Mouse (Mus musculus) liver, embryonic 12.5 days (tissue): Measurements from ENCODE around the gene Foxp1. TPM values are rescaled to one million over a fixed set of nuclear protein-coding genes. Genes with fewer than 3 reads are reported as not detected.

ENCODE experiments used
- ATAC-seq: fragments of 200-750 bp; cut with Nextera tagmentation; 2 replicates; pipeline ENCODE4 v1.8.0; 2017; ENCODE audit warnings: moderate number of reproducible peaks, mild to moderate bottlenecking, moderate library complexity
- H3K27ac ChIP-seq: fragments of 300-500 bp; sonication (generic); 2 replicates; pipeline ENCODE4 v1.5.1; 2016; ENCODE audit warnings: mild to moderate bottlenecking
- H3K27me3 ChIP-seq: fragments of 300-500 bp; sonication (generic); replicated peaks from 2 replicates; pipeline ENCODE4 v1.6.1; 2016; ENCODE audit warnings: mild to moderate bottlenecking, moderate library complexity
- H3K36me3 ChIP-seq: fragments of 300-500 bp; sonication (generic); 2 replicates; pipeline ENCODE4 v1.6.1; 2016; ENCODE audit warnings: mild to moderate bottlenecking, moderate library complexity
- H3K4me1 ChIP-seq: fragments of 300-500 bp; sonication (generic); 2 replicates; pipeline ENCODE4 v1.6.1; 2016
- H3K4me2 ChIP-seq: fragments of 300-500 bp; sonication (generic); 2 replicates; pipeline ENCODE4 v1.6.1; 2016; ENCODE audit warnings: mild to moderate bottlenecking, moderate library complexity
- H3K4me3 ChIP-seq: fragments of 300-500 bp; sonication (generic); 2 replicates; pipeline ENCODE4 v1.5.1; 2016; ENCODE audit warnings: mild to moderate bottlenecking, moderate library complexity
- H3K9ac ChIP-seq: fragments of 300-500 bp; sonication (generic); 2 replicates; pipeline ENCODE4 v1.6.1; 2016; ENCODE audit warnings: mild to moderate bottlenecking, moderate library complexity
- H3K9me3 ChIP-seq: fragments of 300-500 bp; sonication (generic); replicated peaks from 2 replicates; pipeline ENCODE4 v1.6.1; 2016; ENCODE audit warnings: mild to moderate bottlenecking, moderate library complexity
- WGBS: fragments of 180-500 bp; shearing (Covaris S2); methylation state at CpG from one replicate; pipeline ENCODE4 v1.1.7; 2016; ENCODE audit not compliant: insufficient replicate concordance; 5-methylcytosine and 5-hydroxymethylcytosine counted together
- polyA plus RNA-seq: library from polyadenylated mRNA; unstranded; fragments of >200 nt; fragmentation: Nextera tagmentation; extraction: Ambion mirVana; gene quantifications from 2 replicates; pipeline ENCODE4 v1.2.1, GENCODE M21; 2016

The Foxp1 gene
- polyA plus RNA-seq, 1 experiment from 2014 or later: 25.5 TPM

DNA sequence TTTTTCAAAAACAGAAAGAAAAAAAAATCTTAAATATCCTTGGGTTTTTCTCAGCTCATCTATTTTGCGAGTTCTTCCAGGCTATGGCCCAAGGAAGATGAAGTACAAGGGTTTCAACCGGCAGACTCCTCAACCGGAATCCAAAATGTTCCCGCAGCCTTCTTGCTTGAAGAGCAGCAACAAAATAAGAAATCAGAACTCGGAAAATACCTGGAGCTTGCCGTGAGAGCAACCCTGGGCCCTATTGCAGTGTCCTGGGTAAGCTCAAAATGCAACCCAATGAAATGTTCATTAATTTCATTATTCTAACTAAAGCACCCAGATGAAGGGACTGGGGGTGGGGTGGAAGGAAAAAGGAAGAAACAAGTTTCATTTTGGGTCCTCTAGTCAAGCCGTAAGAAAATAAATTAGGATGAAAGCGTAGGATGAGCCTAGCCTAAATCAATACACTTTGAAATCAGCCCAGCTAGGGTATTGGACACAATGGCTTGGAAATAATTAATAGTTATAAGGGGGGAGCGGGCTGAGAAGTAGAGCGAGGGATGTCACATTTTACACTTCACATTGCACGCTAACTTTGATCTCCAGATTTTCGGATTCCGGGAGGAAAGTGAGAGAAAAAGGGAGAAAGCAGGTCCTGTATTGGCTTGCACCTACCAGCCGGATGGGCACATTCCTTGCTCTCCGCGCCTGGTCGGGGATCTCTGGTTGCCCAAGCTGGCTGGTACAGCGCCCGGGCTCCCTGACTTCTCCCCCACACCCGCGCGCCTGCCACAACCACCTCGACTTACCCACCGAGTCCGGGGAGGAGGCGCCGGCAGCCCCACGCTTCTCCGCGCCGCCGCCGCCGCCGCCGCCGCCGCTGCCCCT is 2.5 kb downstream of the Foxp1 start:
- 12% methylated on average over 35 of the region's 38 CpGs for WGBS
- Histone ChIP-seq H3K4me2 (peak overlapping the region; percentile 89), H3K4me3 (peak overlapping the region; percentile 78), H3K9me3 (no peaks in the 10 kb centered on the region), H3K27me3 (peaks cover 26% of the 10 kb centered on the region), H3K9ac (peak overlapping the region; percentile 88), H3K36me3 (peaks cover 3% of the 10 kb centered on the region; the same call in 1 of the 2 replicates), H3K4me1 (peaks cover 19% of the 10 kb centered on the region), H3K27ac (peak overlapping the region; percentile 92; the same call in 1 of the 2 replicates)
- no peak for ATAC-seq

DNA sequence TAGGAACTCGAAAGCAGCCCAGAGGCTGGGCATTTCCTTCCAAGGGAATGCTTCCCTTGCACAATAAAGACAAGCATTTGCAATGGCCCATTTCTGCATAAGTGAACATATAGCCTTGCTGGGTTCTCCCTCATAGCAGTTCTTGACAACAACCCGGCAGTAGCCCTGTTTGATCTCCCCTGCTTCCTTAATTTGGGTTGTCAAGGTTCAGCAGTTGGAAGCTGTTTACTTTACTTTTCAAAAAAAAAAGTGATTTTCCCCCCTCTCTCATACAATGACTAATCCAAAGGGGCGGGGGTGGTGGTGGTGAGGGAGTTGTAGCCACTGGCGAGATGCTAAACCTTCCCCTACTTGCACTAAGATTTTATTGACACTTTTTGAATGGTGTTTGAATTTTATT is 3.5 kb downstream of the Foxp1 start:
- Histone ChIP-seq H3K9me3 (no peaks in the 10 kb centered on the region), H3K36me3 (peaks cover 3% of the 10 kb centered on the region; the same call in 1 of the 2 replicates), H3K4me2 (peak overlapping the region; percentile 89), H3K4me3 (no peak overlapping the region), H3K27me3 (peaks cover 26% of the 10 kb centered on the region), H3K27ac (no peak overlapping the region), H3K4me1 (peaks cover 19% of the 10 kb centered on the region), H3K9ac (no peak overlapping the region)
- ATAC-seq: no peak
- 45% methylated on average over 4 of the region's 4 CpGs for WGBS

DNA sequence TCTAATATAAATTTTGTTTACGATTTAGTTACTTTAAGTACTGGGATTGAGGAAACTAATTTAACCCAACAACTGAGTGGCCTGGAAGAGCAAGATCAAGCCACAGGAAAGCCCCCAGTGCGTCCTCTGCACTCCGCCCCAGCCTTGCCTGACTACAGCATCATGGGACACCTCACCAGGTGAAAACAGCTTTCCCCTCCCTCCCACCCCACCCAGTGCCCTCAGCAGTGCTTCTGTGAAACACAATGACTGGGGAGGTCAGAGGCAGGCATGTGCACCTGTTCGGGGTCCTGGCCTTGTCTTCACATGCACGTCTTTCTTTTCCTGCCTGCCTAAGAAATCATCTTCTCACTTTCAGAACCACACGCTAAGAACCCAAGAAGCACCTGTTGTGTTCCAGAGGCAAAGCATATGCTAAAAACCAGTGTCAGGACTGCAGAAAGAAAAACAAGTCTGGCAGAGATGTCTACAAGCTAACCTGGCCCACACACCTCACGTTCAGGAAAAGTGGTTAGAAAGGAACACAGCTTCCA is 6.8 kb downstream of the Foxp1 start:
- Histone ChIP-seq H3K9me3 (no peaks in the 10 kb centered on the region), H3K36me3 (peaks cover 3% of the 10 kb centered on the region; the same call in 1 of the 2 replicates), H3K4me1 (peaks cover 21% of the 10 kb centered on the region), H3K27ac (no peak overlapping the region), H3K4me3 (no peak overlapping the region), H3K9ac (no peak overlapping the region), H3K27me3 (peaks cover 11% of the 10 kb centered on the region), H3K4me2 (no peak overlapping the region)
- WGBS: 76% methylated on average over 7 of the region's 7 CpGs
- no peak for ATAC-seq

DNA sequence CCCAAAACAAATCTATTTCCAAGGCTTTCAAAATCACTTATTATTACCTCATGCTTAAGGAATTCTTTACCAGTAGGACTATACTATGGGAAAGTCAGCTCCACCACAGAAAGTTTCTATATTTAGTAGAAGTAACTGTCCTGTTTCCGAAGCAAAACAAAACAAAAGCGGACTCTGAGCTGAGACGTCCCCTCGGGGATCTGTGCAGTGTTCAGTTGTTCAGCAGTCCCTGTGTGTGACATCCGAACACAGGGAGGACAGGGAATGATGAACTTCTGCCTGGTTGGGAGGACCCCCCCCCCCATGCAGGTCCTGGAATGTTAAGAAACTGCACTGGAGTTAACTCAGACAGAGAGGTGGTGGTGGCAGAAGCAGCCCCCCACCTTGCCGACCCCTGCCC is 10.7 kb downstream of the Foxp1 start:
- Histone ChIP-seq H3K9me3 (no peaks in the 10 kb centered on the region), H3K36me3 (peaks cover 3% of the 10 kb centered on the region; the same call in 1 of the 2 replicates), H3K4me3 (no peak overlapping the region), H3K4me1 (peaks cover 17% of the 10 kb centered on the region; the same call in 1 of the 2 replicates), H3K4me2 (no peak overlapping the region), H3K9ac (no peak overlapping the region), H3K27me3 (no peaks in the 10 kb centered on the region), H3K27ac (no peak overlapping the region)
- 69% methylated on average over 6 of the region's 6 CpGs for WGBS
- ATAC-seq: no peak

DNA sequence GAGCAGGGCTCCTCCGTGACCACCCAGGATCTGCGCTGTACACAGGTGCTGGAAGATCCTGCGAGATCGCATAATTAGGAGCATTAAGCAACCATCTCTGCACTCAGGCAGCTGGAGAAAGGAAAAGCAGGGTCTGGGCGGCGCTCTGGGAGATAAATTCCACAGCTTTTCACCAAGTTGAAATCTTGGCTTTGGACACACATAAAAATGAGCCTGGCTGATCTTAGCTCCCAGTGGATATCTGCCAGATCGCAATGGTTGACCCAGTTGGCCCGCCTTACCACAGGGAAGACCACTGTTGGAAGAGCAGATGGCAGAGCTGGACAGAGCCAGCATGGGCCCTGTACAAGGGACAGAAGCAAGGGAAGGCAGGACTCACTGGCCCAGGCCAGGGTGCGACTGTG is 13.3 kb downstream of the Foxp1 start:
- ATAC-seq: no peak
- H3K27ac ChIP-seq: no peak overlapping the region
- H3K36me3 ChIP-seq: peaks cover 20% of the 10 kb centered on the region
- no peak overlapping the region for H3K4me2 ChIP-seq
- 82% methylated on average over 9 of the region's 9 CpGs for WGBS
- peaks cover 17% of the 10 kb centered on the region; the same call in 1 of the 2 replicates for H3K4me1 ChIP-seq
- H3K4me3 ChIP-seq: no peak overlapping the region
- no peak overlapping the region for H3K9ac ChIP-seq
- H3K9me3 ChIP-seq: no peaks in the 10 kb centered on the region
- H3K27me3 ChIP-seq: no peaks in the 10 kb centered on the region

DNA sequence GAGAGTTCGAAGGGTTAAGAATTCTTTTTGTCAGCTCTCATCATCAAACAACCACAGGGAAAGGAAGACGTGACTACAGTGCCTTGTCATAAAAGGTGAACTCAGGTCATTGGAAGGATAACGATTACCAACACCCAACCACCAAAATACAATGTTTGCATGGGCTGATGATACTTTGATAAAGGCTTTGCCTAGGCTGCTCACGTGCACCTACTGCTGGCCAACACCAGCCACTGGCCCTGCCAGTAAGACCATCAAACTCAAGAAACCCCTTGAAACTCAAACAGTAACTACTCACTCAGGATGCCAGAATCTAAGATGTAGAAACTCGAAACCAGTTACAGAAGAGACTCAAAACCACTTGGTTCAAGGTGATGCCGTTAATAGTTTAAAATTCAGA is 15.7 kb downstream of the Foxp1 start:
- H3K27me3 ChIP-seq: no peaks in the 10 kb centered on the region
- no peaks in the 10 kb centered on the region for H3K9me3 ChIP-seq
- no peak overlapping the region for H3K4me2 ChIP-seq
- no peak overlapping the region for H3K4me3 ChIP-seq
- WGBS: 80% methylated on average over 6 of the region's 6 CpGs
- no peak overlapping the region for H3K9ac ChIP-seq
- H3K27ac ChIP-seq: no peak overlapping the region
- no peak for ATAC-seq
- peaks cover 31% of the 10 kb centered on the region for H3K4me1 ChIP-seq
- peaks cover 23% of the 10 kb centered on the region for H3K36me3 ChIP-seq

DNA sequence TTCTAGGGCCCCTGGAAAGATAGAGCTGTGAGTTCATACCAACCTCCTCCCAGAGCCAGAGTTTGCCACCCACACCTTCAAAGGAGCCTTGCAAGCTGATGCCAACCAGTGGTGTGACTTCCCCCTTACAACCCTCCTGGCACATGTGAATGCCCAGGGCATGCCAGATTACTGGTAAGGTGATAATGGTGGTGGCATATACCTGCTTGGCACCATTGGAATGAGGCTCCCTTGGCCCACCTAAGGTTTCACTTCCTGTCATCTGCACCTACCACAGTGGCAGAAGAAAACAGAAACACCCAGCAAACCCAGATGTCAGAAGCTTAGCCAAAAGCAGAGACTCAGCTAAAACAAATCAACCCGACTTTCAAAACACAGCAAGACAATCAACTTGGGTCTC is 18.8 kb downstream of the Foxp1 start:
- Histone ChIP-seq H3K36me3 (peaks cover 23% of the 10 kb centered on the region), H3K4me2 (no peak overlapping the region), H3K27ac (no peak overlapping the region), H3K9ac (no peak overlapping the region), H3K9me3 (no peaks in the 10 kb centered on the region), H3K27me3 (no peaks in the 10 kb centered on the region), H3K4me3 (no peak overlapping the region), H3K4me1 (peaks cover 23% of the 10 kb centered on the region)
- WGBS: 80% methylated on average over 1 of the region's 1 CpGs
- ATAC-seq: no peak

DNA sequence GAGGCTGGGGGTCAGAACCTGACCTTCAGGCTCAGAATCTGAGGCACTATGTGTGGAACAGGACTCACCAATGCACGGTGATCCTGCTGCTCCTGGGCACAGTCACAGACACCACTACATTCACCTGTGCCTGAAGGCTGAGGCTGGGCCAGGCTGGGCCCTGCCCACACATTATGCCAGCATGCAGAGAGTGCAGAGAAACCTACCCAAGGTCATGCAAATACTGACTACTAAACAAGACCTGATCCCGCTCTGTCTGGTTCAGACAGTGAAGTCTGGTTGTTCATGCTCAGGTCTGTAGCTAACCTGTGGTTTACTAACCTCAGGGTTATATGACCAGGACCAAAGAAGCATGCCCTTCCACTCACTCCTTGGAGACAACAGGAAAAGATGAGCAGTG is 19.8 kb downstream of the Foxp1 start:
- H3K36me3 ChIP-seq: peaks cover 23% of the 10 kb centered on the region
- H3K4me3 ChIP-seq: no peak overlapping the region
- no peak overlapping the region for H3K27ac ChIP-seq
- no peak overlapping the region for H3K4me2 ChIP-seq
- peak; percentile 49 for ATAC-seq
- 70% methylated on average over 2 of the region's 2 CpGs for WGBS
- H3K27me3 ChIP-seq: no peaks in the 10 kb centered on the region
- peaks cover 30% of the 10 kb centered on the region for H3K4me1 ChIP-seq
- H3K9me3 ChIP-seq: no peaks in the 10 kb centered on the region
- H3K9ac ChIP-seq: no peak overlapping the region

DNA sequence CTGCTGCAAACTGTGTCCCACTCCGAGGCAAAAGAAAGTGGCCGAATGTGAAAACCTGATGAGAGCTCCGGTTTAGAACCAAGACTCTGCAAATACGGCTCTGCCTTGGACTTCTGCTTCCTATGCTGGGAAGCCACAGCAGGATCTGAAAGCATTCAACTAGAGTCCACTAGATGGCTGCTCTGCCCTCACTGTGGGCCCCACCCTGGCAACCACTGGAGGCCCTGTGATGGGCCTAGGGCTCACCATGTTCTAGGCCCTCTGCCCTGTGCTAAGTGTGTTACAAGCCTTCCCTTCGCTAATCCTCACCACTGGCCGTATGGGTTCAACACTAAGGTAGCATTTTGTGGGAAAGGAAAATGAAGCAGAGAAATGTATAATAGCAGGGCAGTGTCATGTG is 20.2 kb downstream of the Foxp1 start:
- Histone ChIP-seq H3K36me3 (peaks cover 23% of the 10 kb centered on the region), H3K27ac (no peak overlapping the region), H3K4me1 (peaks cover 32% of the 10 kb centered on the region), H3K4me3 (no peak overlapping the region), H3K27me3 (no peaks in the 10 kb centered on the region), H3K9ac (no peak overlapping the region), H3K4me2 (no peak overlapping the region), H3K9me3 (no peaks in the 10 kb centered on the region)
- peak; percentile 32; the same call in 1 of the 2 replicates for ATAC-seq
- WGBS: 77% methylated on average over 6 of the region's 6 CpGs

DNA sequence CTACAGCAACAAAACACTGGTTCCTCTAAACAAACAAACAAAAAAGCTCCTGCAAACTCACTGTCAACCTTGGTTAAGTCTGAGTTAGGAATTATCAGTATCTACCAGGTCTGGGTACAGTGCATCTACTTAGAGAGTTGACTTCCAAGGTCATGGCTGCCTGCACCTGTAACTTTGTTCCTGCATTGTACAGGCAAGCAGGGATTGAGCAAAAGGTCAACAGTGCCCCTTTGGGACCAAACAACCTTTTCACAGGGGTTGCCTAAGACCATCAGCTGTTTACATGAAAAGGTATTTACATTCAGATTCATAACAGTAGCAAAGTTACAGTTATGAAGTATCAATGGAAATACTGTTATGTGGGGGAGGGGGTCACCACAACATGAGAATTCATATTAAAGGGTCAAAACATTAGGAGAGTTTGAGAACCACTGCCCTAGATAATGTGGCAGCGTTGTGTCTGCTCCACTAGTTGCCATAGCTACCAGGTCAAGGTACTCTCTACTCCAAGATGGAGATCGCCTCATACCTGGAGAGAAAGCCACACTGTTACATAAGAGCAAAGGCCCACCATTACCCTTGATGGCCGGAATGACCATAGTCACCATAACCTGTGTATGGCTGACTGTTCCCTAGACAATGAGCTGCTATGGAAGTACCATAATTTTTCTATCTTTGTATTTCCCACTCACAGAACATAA is 21.8 kb downstream of the Foxp1 start:
- Histone ChIP-seq H3K36me3 (peaks cover 13% of the 10 kb centered on the region), H3K4me2 (no peak overlapping the region), H3K4me1 (peaks cover 47% of the 10 kb centered on the region), H3K9me3 (no peaks in the 10 kb centered on the region), H3K4me3 (no peak overlapping the region), H3K9ac (no peak overlapping the region), H3K27me3 (no peaks in the 10 kb centered on the region), H3K27ac (no peak overlapping the region)
- WGBS: 72% methylated on average over 3 of the region's 3 CpGs
- no peak for ATAC-seq

DNA sequence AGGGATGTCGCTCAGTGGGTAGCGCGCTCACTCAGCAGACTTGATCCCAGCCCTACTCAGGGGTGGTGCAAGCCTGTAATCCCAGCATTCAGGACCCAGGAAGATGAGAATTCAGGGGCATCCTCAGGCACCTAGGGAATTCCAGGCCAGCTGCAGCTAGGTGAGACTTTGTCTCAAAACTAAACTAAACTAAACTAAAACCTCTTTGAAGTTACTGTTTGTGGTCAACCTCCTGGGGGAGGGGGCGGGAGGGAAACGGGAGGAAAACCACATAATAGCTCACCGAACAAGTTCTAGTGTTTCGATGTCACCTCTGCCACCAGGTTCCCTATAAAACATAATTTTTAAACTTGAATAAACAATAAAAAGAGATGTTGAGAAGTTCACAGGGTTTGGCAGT is 24.4 kb downstream of the Foxp1 start:
- H3K27me3 ChIP-seq: no peaks in the 10 kb centered on the region
- no peak overlapping the region for H3K9ac ChIP-seq
- 52% methylated on average over 7 of the region's 7 CpGs for WGBS
- no peak overlapping the region for H3K4me3 ChIP-seq
- no peak overlapping the region for H3K27ac ChIP-seq
- no peak for ATAC-seq
- H3K4me1 ChIP-seq: peaks cover 50% of the 10 kb centered on the region
- no peak overlapping the region for H3K4me2 ChIP-seq
- H3K9me3 ChIP-seq: no peaks in the 10 kb centered on the region
- H3K36me3 ChIP-seq: no peaks in the 10 kb centered on the region

DNA sequence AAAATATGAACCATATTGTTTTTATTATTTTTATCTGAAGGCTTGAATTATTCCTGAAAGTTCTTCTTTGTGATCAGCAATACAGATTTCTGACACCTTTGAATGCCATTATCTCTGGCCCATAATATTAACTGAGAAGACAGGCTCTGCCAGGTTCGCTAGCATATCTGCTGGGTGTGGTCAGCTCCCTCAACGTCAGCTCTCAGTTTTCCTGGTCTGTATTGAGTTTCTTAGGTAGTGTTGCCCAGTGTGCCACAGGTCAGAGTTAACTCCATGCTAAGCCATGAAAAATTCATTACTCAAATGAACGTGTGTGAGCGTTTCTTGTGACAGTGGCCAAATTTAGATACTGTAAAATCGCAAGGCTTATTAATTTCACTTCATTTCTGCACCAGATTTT is 26.4 kb downstream of the Foxp1 start:
- no peak overlapping the region for H3K4me3 ChIP-seq
- H3K9ac ChIP-seq: no peak overlapping the region

More for the DNA sequence above, 26.4 kb downstream of the Foxp1 start:
- 53% methylated on average over 5 of the region's 5 CpGs for WGBS
- Histone ChIP-seq H3K4me1 (peaks cover 57% of the 10 kb centered on the region), H3K9me3 (no peaks in the 10 kb centered on the region), H3K27ac (no peak overlapping the region), H3K4me2 (no peak overlapping the region), H3K27me3 (no peaks in the 10 kb centered on the region), H3K36me3 (no peaks in the 10 kb centered on the region)
- no peak for ATAC-seq
